Mouse (Mus musculus): ENCODE results near the gene Itga2b. TPM values are rescaled to one million over a fixed set of nuclear protein-coding genes. Genes with fewer than 3 reads are reported as not detected.
A peak's percentile ranks its signal among the peaks of the same experiment; 100 is the strongest.

Gene Itga2b
- total RNA-seq (2021), result 1 to 10 TPM; 2.8 to 4.6 TPM

DNA sequence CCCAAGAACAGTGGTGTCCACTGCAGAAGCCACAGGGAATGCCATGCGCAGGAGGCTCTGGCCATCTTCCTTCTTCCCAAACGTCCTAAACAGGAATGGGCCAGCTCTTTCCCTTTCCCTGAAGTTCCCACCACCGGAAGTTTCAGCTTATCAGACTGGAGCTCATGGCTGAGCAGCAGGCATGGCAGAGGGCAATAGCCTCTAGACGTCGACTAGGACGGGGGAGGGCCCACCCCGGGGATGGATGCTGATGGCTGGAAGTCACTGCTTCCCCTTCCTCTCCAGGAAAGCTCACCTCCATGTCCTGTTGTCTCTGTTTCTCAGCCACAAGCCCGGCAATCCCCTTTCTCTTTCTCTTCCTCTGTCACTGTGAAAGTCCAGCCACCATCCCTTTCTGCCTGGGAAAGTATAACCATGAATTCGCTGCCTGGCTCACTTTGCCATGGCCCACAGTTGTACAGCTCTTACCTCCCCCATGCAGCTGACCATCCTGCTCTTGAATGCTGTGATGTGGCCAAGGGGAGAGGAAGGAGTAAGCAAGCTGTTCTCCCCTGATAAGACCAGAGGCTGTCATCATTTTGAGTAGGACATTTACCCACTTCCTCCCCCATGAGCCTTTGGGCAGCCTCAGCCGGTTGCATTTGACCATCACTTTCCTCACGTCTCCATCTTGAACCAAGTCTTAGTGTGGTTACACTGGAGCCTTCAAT is at the start of gene Itga2b:
Itga2b (minus strand) TSS at position 475 of the 710 bp plus-strand sequence.
- intact Hi-C loops (cut with DNase I), result no loop called here
- DNase-seq, result no peak

GRCm38 (mm10) chr11:102514793-102515424 is 45.0 kb upstream of the Itga2b start:
- intact Hi-C loops (cut with DNase I), result no loop called here
- DNase-seq, result no peak

DNA sequence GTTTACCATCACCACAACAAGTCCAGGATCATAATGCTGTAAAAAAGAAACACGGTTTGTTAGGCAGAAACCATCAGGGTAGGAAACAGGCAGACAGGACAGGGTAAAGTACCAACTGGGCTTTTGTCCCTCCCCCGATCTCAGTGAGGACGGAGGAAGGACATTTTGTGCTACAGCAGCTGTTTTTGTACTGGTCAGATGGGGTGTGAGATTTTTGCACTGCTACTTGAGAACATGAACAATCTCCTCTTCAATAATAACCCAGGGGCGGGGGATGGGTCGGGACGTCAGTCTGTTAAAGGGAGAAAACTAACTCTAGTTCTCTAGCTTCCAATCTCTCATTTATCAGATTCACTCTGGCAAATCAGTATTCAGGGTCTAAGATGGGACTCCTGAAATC is 40.3 kb upstream of the Itga2b start:
- peak in 1 of 2 experiments; percentile 20 for DNase-seq
- intact Hi-C loops (cut with DNase I), result no loop called here

GRCm38 (mm10) chr11:102496732-102497131 is 26.8 kb upstream of the Itga2b start:
- intact Hi-C loops (cut with DNase I), result no loop called here
- no peak for DNase-seq

DNA sequence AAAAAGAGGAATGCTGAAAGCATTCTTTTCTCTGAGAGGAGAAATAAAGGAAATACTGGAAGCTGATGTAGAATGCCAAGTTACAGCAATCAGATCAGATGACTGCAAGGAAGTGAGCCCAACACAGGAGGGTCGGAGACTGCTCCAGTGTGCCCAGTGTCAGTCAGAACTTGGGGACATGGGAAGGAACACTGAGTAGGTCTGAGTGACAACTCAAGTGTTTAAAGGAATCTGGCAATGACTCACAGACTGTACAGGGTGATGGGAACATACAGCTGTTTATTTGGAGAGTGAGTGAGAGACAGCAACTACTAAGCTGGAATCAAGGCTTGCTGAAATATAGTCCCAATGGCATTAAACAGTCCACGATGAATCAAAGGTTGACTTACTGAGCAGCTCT is 26.3 kb upstream of the Itga2b start:
- DNase-seq, result no peak
- intact Hi-C loops (cut with DNase I), result no loop called here

DNA sequence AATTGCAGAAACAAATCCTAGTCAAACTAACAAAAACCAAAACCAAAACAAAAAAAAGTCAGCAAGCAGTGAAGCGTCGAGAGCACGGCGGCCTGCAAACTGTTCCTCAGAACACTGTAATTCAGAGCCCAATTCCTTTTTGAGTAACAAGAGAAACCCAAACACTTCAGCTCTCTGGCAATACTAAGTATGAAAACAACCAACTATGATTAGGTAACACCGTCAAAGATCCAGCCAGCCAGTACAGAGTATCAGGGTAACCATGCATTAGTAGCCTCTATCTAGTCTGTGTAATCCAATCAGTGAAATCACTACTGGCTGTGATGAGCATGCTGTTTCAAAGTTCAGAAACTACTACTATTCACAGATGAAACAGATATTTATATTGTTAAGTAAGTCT is 25.8 kb upstream of the Itga2b start:
- intact Hi-C loops (cut with DNase I), result no loop called here
- DNase-seq, result no peak

GRCm38 (mm10) chr11:102495114-102495513 is 25.2 kb upstream of the Itga2b start:
- DNase-seq, result no peak
- intact Hi-C loops (cut with DNase I), result no loop called here

- peak; percentile 38 to 43 for DNase-seq
- intact Hi-C loops (cut with DNase I), result no loop called here
Measured at GRCm38 (mm10) chr11:102494063-102494650, 24.2 kb upstream of the Itga2b start.

DNA sequence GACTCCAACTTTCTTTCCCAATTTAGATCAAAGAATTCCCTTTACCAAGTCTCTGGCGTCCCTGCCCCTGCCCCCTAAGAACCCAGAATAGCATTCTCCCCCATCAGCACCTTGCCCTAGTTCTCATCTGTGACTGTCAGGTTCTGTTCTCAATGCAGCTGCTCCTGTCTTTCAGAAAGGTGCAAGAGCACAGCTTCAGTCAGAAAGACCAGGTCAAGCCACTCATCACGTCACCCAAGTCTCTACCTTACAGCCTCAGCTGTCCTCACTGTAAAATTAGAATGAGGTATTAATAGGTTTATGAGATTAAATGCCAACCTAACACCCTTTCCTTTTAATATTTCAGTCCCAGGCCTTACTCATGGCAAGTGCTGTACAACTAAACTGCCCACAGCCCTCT is 23.3 kb upstream of the Itga2b start:
- no peak for DNase-seq
- intact Hi-C loops (cut with DNase I), result no loop called here

- intact Hi-C loops (cut with DNase I), result loop anchor here (1.0 to 5.0 kb wide), 3 partner anchors 69 to 163 kb away; partner anchors contain the start of gene Gpatch8
- DNase-seq, result no peak
Measured at GRCm38 (mm10) chr11:102487901-102488300, 18.0 kb upstream of the Itga2b start.

GRCm38 (mm10) chr11:102486733-102487386 is 16.9 kb upstream of the Itga2b start:
- DNase-seq, result peak; percentile 58 to 78
- intact Hi-C loops (cut with DNase I), result loop anchor here (1.0 to 5.0 kb wide), 3 partner anchors 70 to 164 kb away; partner anchors contain the start of gene Gpatch8

GRCm38 (mm10) chr11:102481779-102482178 is 11.9 kb upstream of the Itga2b start:
- DNase-seq, result no peak
- intact Hi-C loops (cut with DNase I), result no loop called here

- intact Hi-C loops (cut with DNase I), result no loop called here
Measured at GRCm38 (mm10) chr11:102480897-102481296, 11.0 kb upstream of the Itga2b start.

DNA sequence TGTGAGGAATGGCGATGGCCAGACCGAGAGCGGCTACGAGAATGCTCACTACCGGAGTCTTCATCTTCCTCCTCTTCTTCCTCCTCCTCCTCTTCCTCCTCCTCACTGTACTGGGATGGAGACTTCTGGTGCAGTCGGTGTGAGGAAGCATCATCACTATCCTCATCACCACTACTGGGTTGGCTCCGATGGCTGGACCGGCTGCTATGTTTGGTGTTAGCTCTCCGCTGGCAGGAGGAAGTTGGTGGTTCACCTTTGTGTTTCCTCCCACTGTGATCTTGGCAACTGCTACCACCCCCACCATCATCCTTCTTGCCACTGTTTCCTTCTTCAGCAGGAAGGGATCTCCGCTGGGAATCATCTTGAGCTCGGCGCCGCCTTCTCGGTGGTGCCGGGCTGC is 10.2 kb upstream of the Itga2b start:
- intact Hi-C loops (cut with DNase I), result no loop called here
- no peak for DNase-seq

More at GRCm38 (mm10) chr11:102480897-102481296, 11.0 kb upstream of the Itga2b start:
- no peak for DNase-seq

DNA sequence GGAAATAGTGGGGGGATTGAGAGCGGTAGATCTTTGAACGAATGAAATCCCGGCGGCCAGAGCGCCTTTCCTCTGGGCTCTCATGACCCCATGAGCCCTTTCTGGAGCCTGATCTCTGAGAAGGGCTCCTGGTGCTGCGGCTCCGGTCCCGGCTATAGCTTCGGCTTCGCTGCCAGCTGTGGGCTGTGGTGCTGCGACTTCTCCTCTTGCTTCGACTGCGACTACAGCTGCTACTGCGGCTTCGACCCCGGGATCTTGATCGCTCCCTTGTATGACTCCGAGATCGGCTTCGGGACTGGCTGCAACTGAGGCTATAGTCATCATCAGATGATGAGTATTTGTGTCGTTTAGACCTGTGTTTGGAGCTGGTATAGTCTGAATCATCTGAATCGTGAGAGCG is 9.7 kb upstream of the Itga2b start:
- DNase-seq, result no peak
- intact Hi-C loops (cut with DNase I), result no loop called here

DNA sequence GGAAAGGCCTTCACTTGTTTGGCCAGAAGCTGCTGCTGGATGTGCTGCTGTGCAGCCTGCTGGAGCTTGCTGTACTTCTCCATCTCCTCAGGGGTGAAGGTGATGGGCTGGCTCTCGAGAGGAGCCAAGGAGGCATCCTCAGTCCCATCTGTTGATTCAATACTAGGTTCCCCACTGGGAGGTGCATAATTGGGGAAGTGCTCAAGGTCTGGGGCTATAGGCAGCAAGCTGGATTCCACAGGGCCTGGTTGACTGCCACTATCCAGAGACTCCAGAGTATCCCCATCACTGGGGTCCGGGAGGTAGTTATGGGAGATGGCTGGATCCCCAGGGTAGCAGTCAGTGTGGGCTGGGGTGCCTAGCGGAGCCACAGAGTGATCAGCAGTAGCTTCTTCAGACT is 8.7 kb upstream of the Itga2b start:
- intact Hi-C loops (cut with DNase I), result no loop called here
- DNase-seq, result no peak

DNA sequence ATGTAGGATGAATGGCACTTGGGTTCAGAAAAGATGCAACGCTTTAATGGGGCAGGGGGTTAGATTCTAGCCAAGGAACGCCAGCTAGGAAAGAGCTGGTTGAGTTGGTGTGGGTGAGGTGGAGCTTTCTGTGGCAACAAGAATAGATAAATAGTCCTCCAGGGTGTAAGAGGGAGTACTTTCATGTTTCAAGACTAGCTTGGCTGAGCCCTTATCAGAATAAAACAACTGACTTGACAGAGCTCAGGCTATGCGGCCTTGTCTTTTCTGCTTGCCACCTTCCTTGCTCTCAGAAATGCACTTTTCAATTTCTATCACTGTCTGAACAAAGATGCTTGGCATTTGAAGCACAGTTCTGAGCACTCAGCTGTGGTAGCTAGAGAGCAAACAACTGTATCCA is 5.1 kb upstream of the Itga2b start:
- intact Hi-C loops (cut with DNase I), result no loop called here
- no peak for DNase-seq

DNA sequence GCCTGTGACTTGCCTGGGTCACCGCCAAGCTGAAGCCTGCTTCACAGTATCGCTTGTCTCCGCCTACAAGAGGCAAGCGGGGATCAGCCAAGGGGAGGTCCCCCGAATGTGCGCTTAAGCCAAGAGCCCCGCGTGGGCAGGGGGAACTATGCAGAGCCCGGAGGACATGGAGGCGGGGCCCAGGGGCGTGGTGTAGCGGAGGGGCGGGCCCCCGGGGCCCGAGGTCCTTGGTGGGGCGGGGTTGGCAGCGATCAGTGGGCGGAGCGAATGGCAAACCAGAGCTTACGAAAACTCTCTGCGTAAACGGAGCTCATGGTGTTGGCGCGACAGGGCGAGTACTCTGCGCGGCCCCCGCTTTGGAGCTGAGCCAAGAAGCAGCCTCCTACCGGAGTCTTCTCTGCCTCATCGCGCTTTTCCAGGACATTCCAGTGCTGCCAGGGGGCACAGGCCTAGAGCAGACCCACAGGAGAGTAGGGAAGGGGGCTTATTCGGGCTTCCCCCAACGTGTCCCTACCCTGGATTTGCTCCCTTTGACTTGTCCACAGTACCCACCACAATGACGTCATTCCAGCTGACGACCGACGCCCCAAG is 2.8 kb downstream of the Itga2b start:
- peak; percentile 99 for DNase-seq
- intact Hi-C loops (cut with DNase I), result no loop called here

DNA sequence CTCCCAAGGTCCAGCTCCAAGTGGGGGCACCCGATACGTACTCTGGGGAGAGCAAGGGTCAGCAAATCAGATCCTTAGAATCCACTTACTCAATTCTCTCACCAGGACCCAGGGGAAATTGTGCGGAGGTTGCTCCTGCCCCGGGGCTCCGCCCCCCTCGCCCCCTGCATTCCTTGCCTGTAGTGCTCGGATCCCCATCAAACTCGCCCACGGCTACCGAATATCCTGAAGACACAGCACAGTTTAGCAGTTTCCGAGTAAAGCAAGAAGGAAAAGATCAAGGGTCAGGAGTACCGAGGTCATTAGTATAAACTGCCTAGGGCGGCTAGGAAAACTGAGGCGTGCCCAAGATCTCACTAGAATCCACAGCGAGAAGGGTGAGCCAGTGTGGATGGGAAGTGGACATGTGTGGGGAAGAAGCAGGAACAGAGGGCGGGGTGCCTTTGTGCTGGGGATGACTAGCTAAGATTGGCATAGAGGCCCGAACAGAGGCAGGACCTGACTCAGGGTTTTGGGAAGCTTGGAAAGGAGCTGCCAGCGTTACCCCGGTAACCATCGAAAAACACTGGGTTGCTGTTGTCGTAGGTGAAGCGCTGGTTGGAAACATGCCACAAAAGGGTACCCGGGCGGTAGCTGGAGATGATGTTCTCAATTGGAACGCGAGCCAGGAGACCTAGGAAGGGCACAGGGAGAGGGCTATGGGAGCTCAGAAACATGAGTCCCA is 4.0 kb downstream of the Itga2b start:
- DNase-seq, result peak; percentile 82 to 83
- intact Hi-C loops (cut with DNase I), result no loop called here

GRCm38 (mm10) chr11:102464901-102465300 is 5.0 kb downstream of the Itga2b start:
- intact Hi-C loops (cut with DNase I), result no loop called here
- no peak for DNase-seq

Data from heart, postnatal 10 days (tissue).